Mouse (Mus musculus) myocyte (in vitro differentiated cells): Measurements from ENCODE around the gene Preb. TPM values are rescaled to one million over a fixed set of nuclear protein-coding genes. Genes with fewer than 3 reads are reported as not detected.

ENCODE experiments used
- H3K27me3 ChIP-seq: one replicate; pipeline ENCODE4 v1.6.1; 2011; ENCODE audit not compliant: control insufficient read depth, insufficient read depth, insufficient read length
- H3K36me3 ChIP-seq: one replicate; pipeline ENCODE4 v1.6.1; 2011; ENCODE audit not compliant: control insufficient read depth, insufficient read depth
- H3K4me2 ChIP-seq: one replicate; pipeline ENCODE4 v1.6.1; 2011; ENCODE audit warnings: low read depth, control low read depth
- H3K4me3 ChIP-seq: one replicate; pipeline ENCODE4 v1.5.1; 2011; ENCODE audit warnings: mild to moderate bottlenecking, control low read depth, moderate library complexity
- H3K79me2 ChIP-seq: one replicate; pipeline ENCODE4 v1.6.1; 2011; ENCODE audit not compliant: control insufficient read depth, insufficient read depth
- H3ac ChIP-seq: one replicate; pipeline ENCODE4 v1.6.1; 2011; ENCODE audit not compliant: control insufficient read depth, insufficient read length
- CEBPB ChIP-seq: IDR thresholded peaks from 2 replicates; pipeline ENCODE4 v1.6.1; 2011; ENCODE audit warnings: mild to moderate bottlenecking, moderate library complexity; ENCODE audit not compliant: poor library complexity, insufficient read depth, severe bottlenecking
- E2F4 ChIP-seq: IDR thresholded peaks from one replicate; pipeline ENCODE4 v1.6.1; 2011; ENCODE audit warnings: mild to moderate bottlenecking, control low read depth, moderate library complexity; ENCODE audit not compliant: insufficient read depth
- MAX ChIP-seq: IDR thresholded peaks from one replicate; pipeline ENCODE4 v1.6.1; 2011; ENCODE audit warnings: low read depth, mild to moderate bottlenecking, control low read depth
- MYOD1 ChIP-seq, 3 experiments: IDR thresholded peaks; one replicate each; pipeline ENCODE4 v1.6.1; 2011; ENCODE audit warnings: control low read depth in 2 of 3, low read depth in 2 of 3, mild to moderate bottlenecking in 2 of 3, moderate library complexity in 1 of 3; ENCODE audit not compliant: insufficient read length in 2 of 3, control insufficient read depth in 1 of 3
- MYOG ChIP-seq, 3 experiments: IDR thresholded peaks; one replicate each; pipeline ENCODE4 v1.6.1; 2011; ENCODE audit warnings: control low read depth in 2 of 3, low read depth in 2 of 3, mild to moderate bottlenecking in 2 of 3; ENCODE audit not compliant: insufficient read length in 2 of 3, control insufficient read depth in 1 of 3, insufficient read depth in 1 of 3
- POLR2A ChIP-seq: IDR thresholded peaks from one replicate; pipeline ENCODE4 v1.6.1; 2011; ENCODE audit warnings: low read depth, mild to moderate bottlenecking, control low read depth, moderate library complexity; ENCODE audit not compliant: insufficient read length
- POLR2AphosphoS2 ChIP-seq: IDR thresholded peaks from one replicate; pipeline ENCODE4 v1.6.1; 2011; ENCODE audit warnings: low read depth, control low read depth; ENCODE audit not compliant: insufficient read length
- REST ChIP-seq: IDR thresholded peaks from one replicate; pipeline ENCODE4 v1.6.1; 2011; ENCODE audit warnings: mild to moderate bottlenecking, control low read depth, moderate library complexity; ENCODE audit not compliant: insufficient read depth, insufficient read length
- SRF ChIP-seq: IDR thresholded peaks from one replicate; pipeline ENCODE4 v1.6.1; 2011; ENCODE audit warnings: low read depth; ENCODE audit not compliant: control insufficient read depth, insufficient read length
- TCF12 ChIP-seq: IDR thresholded peaks from one replicate; pipeline ENCODE4 v1.6.1; 2011; ENCODE audit warnings: mild to moderate bottlenecking, control low read depth; ENCODE audit not compliant: poor library complexity, insufficient read depth, severe bottlenecking
- TCF3 ChIP-seq: IDR thresholded peaks from one replicate; pipeline ENCODE4 v1.6.1; 2011; ENCODE audit warnings: low read depth, control low read depth; ENCODE audit not compliant: insufficient read length
- USF1 ChIP-seq: IDR thresholded peaks from one replicate; pipeline ENCODE4 v1.6.1; 2011; ENCODE audit warnings: low read depth, mild to moderate bottlenecking, control low read depth, moderate library complexity
- polyA plus RNA-seq: library from polyadenylated mRNA; unstranded; fragments of >200 nt; fragmentation: generic; extraction: Trizol; gene quantifications from one replicate; pipeline ENCODE4 v1.2.1, GENCODE M21; 2012; ENCODE audit warnings: missing spikeins

Gene Preb
- polyA plus RNA-seq, 1 experiment, result 158 TPM

- H3K79me2 ChIP-seq, result no peaks in the 10 kb centered on the region
- no peak overlapping the region for H3K4me2 ChIP-seq
- H3K4me3 ChIP-seq, result no peak overlapping the region
- no peak for TF ChIP-seq TCF3
- no peak for TF ChIP-seq MAX
- no peak for TF ChIP-seq REST
- TF ChIP-seq TCF12, result no peak
- no peak for TF ChIP-seq POLR2AphosphoS2
- no peak overlapping the region for H3ac ChIP-seq
- no peaks in the 10 kb centered on the region for H3K36me3 ChIP-seq
- H3K27me3 ChIP-seq, result no peaks in the 10 kb centered on the region
These were observed 39.2 kb upstream of the Preb start for GRCm38 (mm10) chr5:30999324-30999723.

- H3K4me3 ChIP-seq, result no peak overlapping the region
- H3K4me2 ChIP-seq, result no peak overlapping the region
- H3ac ChIP-seq, result no peak overlapping the region
- H3K27me3 ChIP-seq, result no peaks in the 10 kb centered on the region
- peak; percentile 71 for TF ChIP-seq USF1
- TF ChIP-seq MYOG (IDR thresholded peaks at IDR 0.05; ENCODE audit: control insufficient read depth in 1 of 3, insufficient read depth in 1 of 3, insufficient read length in 2 of 3, low read depth in 2 of 3), result peak in 1 of 3 experiments; percentile 11
- peak in 1 of 3 experiments; percentile 38 for TF ChIP-seq MYOD1 (IDR thresholded peaks at IDR 0.05; ENCODE audit: control insufficient read depth in 1 of 3, insufficient read length in 2 of 3, low read depth in 2 of 3)
- TF ChIP-seq REST, result no peak
- no peak for TF ChIP-seq CEBPB
- H3K79me2 ChIP-seq, result no peaks in the 10 kb centered on the region
- H3K36me3 ChIP-seq, result no peaks in the 10 kb centered on the region
These were observed 38.1 kb upstream of the Preb start for GRCm38 (mm10) chr5:30998306-30998705.

- Histone ChIP-seq H3K27me3 (no peaks in the 10 kb centered on the region), H3K36me3 (no peaks in the 10 kb centered on the region), H3K4me2 (peak overlapping the region; percentile 15), H3ac (no peak overlapping the region), H3K4me3 (no peak overlapping the region), H3K79me2 (no peaks in the 10 kb centered on the region)
- TF ChIP-seq POLR2A, result no peak
- no peak for TF ChIP-seq E2F4
- no peak for TF ChIP-seq USF1
- TF ChIP-seq MYOG (IDR thresholded peaks at IDR 0.05; ENCODE audit: control insufficient read depth in 1 of 3, insufficient read depth in 1 of 3, insufficient read length in 2 of 3, low read depth in 2 of 3), result peak in 1 of 3 experiments; percentile 3
- TF ChIP-seq MAX, result no peak
- TF ChIP-seq MYOD1 (IDR thresholded peaks at IDR 0.05; ENCODE audit: control insufficient read depth in 1 of 3, insufficient read length in 2 of 3, low read depth in 2 of 3), result peak in 2 of 3 experiments; percentile 60 to 83
These were observed 34.9 kb upstream of the Preb start for GRCm38 (mm10) chr5:30994910-30995635.

- Histone ChIP-seq H3K36me3 (no peaks in the 10 kb centered on the region), H3K4me2 (no peak overlapping the region), H3ac (no peak overlapping the region), H3K27me3 (peaks cover 5% of the 10 kb centered on the region), H3K79me2 (no peaks in the 10 kb centered on the region), H3K4me3 (no peak overlapping the region)
- TF ChIP-seq MAX, result no peak
- TF ChIP-seq POLR2AphosphoS2, result no peak
- TF ChIP-seq REST, result no peak
- TF ChIP-seq SRF, result no peak
- TF ChIP-seq TCF3, result no peak
- no peak for TF ChIP-seq POLR2A
- TF ChIP-seq E2F4, result no peak
- no peak for TF ChIP-seq CEBPB
- TF ChIP-seq TCF12, result no peak
- no peak for TF ChIP-seq USF1
These were observed 33.9 kb upstream of the Preb start for GRCm38 (mm10) chr5:30994074-30994473.

- TF ChIP-seq MYOG (IDR thresholded peaks at IDR 0.05; ENCODE audit: control insufficient read depth in 1 of 3, insufficient read depth in 1 of 3, insufficient read length in 2 of 3, low read depth in 2 of 3) (peak in 2 of 3 experiments; percentile 75 to 83), MYOD1 (IDR thresholded peaks at IDR 0.05; ENCODE audit: control insufficient read depth in 1 of 3, insufficient read length in 2 of 3, low read depth in 2 of 3) (peak; percentile 30 to 80 (median 53)), TCF12 (peak; percentile 75), TCF3 (no peak), E2F4 (no peak)
- no peak overlapping the region for H3ac ChIP-seq
- H3K4me3 ChIP-seq, result no peak overlapping the region
These were observed 33.0 kb upstream of the Preb start for GRCm38 (mm10) chr5:30992980-30993676.

More at GRCm38 (mm10) chr5:30992980-30993676, 33.0 kb upstream of the Preb start:
- H3K27me3 ChIP-seq, result peaks cover 6% of the 10 kb centered on the region
- no peak overlapping the region for H3K4me2 ChIP-seq
- no peaks in the 10 kb centered on the region for H3K79me2 ChIP-seq
- no peaks in the 10 kb centered on the region for H3K36me3 ChIP-seq
